Mouse (Mus musculus) megakaryocyte, embryonic 14.5 days (primary cell): ENCODE results near the gene Larp1. TPM values are rescaled to one million over a fixed set of nuclear protein-coding genes. Genes with fewer than 3 reads are reported as not detected.
"Not testable (repeated sequence)": the region's sequence is repeated elsewhere in the genome, so short reads cannot be mapped to it uniquely, and the experiment has no call there.

Experiments
- H3K27me3 ChIP-seq: replicated peaks from 2 replicates; pipeline ENCODE3; 2012; ENCODE audit warnings: inconsistent platforms
- H3K36me3 ChIP-seq: replicated peaks from 2 replicates; pipeline ENCODE3; 2012; ENCODE audit warnings: low read length, inconsistent platforms, mixed read lengths
- H3K4me1 ChIP-seq: 2 replicates; pipeline ENCODE4 v1.6.1; 2012; ENCODE audit warnings: inconsistent platforms
- H3K4me3 ChIP-seq: replicated peaks from 2 replicates; pipeline ENCODE3; 2012; ENCODE audit warnings: moderate library complexity, mild to moderate bottlenecking, inconsistent platforms
- H3K9me3 ChIP-seq: 2 replicates; pipeline ENCODE4 v1.6.1; 2012; ENCODE audit warnings: inconsistent platforms
- FLI1 ChIP-seq: IDR thresholded peaks from 2 replicates; pipeline ENCODE4 v1.6.1; 2012; ENCODE audit warnings: low read length, inconsistent platforms, mixed read lengths
- GATA1 ChIP-seq: IDR thresholded peaks from 3 replicates; pipeline ENCODE4 v1.6.1; 2012; ENCODE audit warnings: mixed read lengths, low read length, inconsistent platforms, borderline replicate concordance
- polyA plus RNA-seq: library from polyadenylated mRNA; stranded (reverse); fragments of >175 nt; gene quantifications from 2 replicates; pipeline ENCODE4 v1.2.3, GENCODE M21; 2012; ENCODE audit warnings: low replicate concordance; ENCODE audit not compliant: insufficient read depth

Larp1 gene
- polyA plus RNA-seq, 1 experiment, result 62.2 TPM

DNA sequence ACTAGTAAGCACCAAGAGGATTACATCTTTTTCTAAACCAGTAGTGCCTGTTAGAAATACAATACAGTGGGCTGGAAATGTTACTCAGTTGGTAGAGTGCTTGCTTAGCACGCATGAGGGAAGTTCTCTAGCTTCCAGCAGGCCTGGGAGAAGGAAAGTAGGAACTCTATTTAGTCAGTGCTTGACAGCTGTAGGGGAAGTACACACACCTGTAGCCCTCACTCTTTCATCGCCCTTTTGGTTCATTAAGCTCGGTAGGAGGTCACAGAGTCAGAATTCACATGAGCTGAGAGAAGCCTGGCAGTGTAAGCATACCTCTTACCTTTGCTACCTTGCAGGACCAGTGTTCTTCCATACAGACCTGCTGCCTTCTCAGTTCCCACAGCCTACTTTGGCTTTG, 17.5 kb downstream of the Larp1 start:
- TF ChIP-seq GATA1, result no peak
- TF ChIP-seq FLI1, result no peak
- H3K9me3 ChIP-seq, result no peaks in the 10 kb centered on the region
- H3K4me3 ChIP-seq, result no peak overlapping the region
- peaks cover 16% of the 10 kb centered on the region for H3K36me3 ChIP-seq
- no peaks in the 10 kb centered on the region for H3K27me3 ChIP-seq
- H3K4me1 ChIP-seq, result peaks cover 81% of the 10 kb centered on the region

DNA sequence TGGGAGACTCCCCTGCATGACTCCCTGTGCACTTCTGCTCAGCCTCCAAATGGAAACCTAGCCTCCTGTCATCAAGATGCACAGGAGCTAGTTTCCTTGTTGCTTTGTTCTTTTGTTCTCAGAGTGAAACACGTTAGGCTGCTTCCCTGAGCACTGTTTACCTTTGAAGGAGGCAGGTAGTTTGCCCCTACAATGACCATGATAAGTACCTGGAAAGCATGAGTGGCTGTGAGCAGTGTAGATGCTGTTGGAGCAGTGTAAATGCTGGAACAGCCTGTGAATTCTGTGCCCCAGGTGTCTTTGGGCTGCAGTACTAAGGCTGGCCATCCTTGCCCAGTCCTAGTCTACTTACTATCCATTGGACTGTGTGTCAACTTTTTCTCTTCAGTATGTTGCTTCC, 18.0 kb downstream of the Larp1 start:
- H3K4me1 ChIP-seq, result peaks cover 81% of the 10 kb centered on the region
- no peaks in the 10 kb centered on the region for H3K9me3 ChIP-seq
- TF ChIP-seq FLI1, result no peak
- no peak for TF ChIP-seq GATA1
- peaks cover 16% of the 10 kb centered on the region for H3K36me3 ChIP-seq
- no peak overlapping the region for H3K4me3 ChIP-seq
- H3K27me3 ChIP-seq, result no peaks in the 10 kb centered on the region

DNA sequence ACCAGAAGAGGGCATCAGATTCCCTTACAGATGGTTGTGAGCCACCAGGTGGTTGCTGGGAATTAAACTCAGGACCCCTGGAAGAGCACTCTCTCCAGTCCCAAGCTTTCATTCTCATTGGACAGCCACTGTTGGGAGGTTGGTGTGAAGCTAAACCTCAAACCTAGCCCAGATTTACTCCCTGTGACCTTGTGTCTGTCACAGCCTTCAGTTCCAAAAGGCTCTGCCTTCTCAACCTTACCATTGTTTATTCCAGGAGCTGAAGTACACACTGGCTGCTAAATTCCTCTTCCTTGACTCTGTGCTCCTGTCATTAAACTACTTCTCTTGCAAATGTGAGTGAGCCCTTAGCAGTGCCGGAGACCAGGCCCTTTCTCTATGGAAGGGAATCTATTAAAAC, 20.1 kb downstream of the Larp1 start:
- Histone ChIP-seq H3K36me3 (peaks cover 16% of the 10 kb centered on the region), H3K4me1 (peaks cover 93% of the 10 kb centered on the region), H3K27me3 (no peaks in the 10 kb centered on the region), H3K4me3 (no peak overlapping the region), H3K9me3 (no peaks in the 10 kb centered on the region)
- TF ChIP-seq GATA1 (no peak), FLI1 (no peak)

DNA sequence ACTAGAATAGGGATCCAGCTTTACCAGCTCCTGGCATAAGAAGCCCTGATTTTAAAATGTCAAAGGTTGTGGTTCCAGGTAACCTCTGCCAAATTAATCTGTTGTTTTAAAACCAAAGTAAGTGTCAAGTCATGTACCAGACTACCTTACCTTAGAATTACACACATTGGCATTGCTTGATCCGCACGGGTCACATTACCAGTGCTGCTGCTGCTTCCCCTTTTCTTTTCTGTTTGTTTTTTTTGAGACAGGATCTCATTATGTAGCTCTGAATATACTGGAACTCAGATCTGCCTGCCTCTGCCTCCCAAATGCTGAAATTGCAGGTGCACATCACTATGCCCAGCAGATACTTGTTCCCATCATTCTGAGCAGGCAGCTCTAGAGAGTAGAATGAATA, 21.0 kb downstream of the Larp1 start:
- TF ChIP-seq GATA1 (no peak), FLI1 (no peak)
- Histone ChIP-seq H3K4me3 (no peak overlapping the region), H3K27me3 (no peaks in the 10 kb centered on the region), H3K4me1 (peaks cover 93% of the 10 kb centered on the region), H3K36me3 (peaks cover 16% of the 10 kb centered on the region), H3K9me3 (no peaks in the 10 kb centered on the region)

DNA sequence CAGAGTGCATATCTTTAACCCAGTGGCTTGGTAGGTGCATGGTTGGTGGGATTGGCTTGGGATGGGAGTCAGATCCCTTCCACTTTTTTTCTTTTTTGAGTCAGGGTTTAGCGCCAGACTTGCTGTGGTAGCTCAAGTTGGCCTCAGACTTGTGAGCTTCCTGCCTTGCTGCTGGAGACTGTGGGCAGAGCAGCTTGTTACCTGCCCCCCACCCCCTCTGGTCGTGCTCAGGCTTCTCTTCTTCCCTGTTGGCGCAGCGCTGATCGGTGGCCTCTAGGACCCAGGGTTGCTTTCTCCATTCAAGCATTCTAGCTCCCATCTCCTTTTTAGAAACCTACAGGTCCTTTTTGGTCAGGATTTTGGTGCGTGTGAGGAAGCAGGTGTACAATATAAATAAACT, 22.3 kb downstream of the Larp1 start:
- Histone ChIP-seq H3K27me3 (no peaks in the 10 kb centered on the region), H3K4me3 (peak overlapping the region; percentile 62), H3K36me3 (peaks cover 16% of the 10 kb centered on the region), H3K9me3 (no peaks in the 10 kb centered on the region), H3K4me1 (peaks cover 92% of the 10 kb centered on the region)
- TF ChIP-seq GATA1 (no peak), FLI1 (no peak)

DNA sequence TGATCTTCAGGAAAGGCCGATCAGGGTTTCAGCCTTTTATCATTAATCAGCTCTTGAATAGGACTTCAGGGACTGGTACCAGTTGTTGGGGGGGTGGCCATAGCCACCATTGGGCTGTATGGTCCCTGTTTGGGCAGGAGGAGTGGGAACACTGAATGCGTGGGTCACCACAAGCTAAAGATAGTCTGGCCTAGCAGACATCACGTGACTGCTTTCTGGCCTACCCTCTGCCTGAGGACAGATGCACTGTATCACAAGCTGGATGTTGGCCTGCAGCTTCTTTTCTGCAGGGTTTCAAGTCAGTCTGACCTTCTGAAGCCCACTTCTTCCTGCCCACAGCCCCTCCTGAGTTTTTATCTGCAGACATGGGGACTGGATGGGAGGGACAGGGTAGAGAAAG, 24.8 kb downstream of the Larp1 start:
- Histone ChIP-seq H3K4me1 (peaks cover 87% of the 10 kb centered on the region), H3K27me3 (no peaks in the 10 kb centered on the region), H3K4me3 (peak overlapping the region; percentile 83), H3K36me3 (peaks cover 2% of the 10 kb centered on the region), H3K9me3 (no peaks in the 10 kb centered on the region)
- no peak for TF ChIP-seq FLI1
- TF ChIP-seq GATA1, result no peak

DNA sequence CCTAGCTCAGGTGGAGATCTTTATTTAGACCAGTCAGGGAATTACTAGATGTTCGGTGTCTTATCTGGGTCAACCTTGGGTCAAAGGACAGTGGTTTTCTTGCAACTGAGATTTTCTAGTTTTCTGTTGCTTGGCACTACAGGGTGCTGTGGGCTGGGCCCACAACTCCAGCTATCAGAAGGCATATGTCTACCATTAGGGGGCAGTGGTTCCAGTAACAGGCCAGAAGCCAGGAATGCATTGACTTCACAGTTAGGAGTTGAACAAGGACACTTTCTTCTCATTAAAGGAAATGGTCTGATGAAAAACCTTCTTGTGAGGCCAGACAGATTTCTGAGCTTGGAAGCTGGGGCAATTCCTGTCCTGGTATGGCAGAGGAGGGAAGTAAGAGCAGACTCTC, 30.2 kb downstream of the Larp1 start:
- peaks cover 41% of the 10 kb centered on the region for H3K36me3 ChIP-seq
- H3K4me3 ChIP-seq, result no peak overlapping the region
- TF ChIP-seq FLI1 (no peak), GATA1 (no peak)
- no peaks in the 10 kb centered on the region for H3K27me3 ChIP-seq
- H3K4me1 ChIP-seq, result peaks cover 86% of the 10 kb centered on the region
- no peaks in the 10 kb centered on the region for H3K9me3 ChIP-seq

DNA sequence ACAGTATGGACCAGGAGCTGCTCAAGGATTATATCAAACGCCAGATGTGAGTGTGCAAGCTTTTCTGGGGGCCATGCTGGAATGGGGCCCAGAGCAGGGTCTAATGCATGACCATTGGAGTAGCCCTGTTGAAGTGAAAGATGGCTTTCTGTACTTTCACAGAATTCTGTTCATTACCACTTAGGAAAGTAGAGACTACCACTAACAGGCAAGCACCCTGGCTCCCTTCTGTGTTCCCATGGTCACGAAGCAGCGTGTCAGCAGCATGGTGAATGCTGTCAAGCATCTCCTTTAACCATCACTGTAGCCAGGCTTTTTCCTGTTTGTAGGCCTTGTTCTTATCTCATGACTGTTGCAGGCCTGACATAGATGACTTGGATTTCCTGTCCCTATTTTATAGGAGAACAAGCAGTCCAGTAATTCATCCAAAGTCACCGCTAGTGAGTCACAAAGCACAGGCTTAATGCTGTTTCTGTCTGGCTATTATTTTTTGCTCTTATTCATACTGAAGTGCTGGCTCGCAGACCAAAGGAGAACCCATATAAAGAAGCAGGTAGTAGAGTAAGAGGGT, 34.1 kb downstream of the Larp1 start:
- H3K36me3 ChIP-seq, result peaks cover 74% of the 10 kb centered on the region
- no peaks in the 10 kb centered on the region for H3K27me3 ChIP-seq
- no peak overlapping the region for H3K4me3 ChIP-seq
- TF ChIP-seq FLI1, result no peak
- TF ChIP-seq GATA1, result no peak
- H3K4me1 ChIP-seq, result peaks cover 54% of the 10 kb centered on the region
- no peaks in the 10 kb centered on the region for H3K9me3 ChIP-seq

DNA sequence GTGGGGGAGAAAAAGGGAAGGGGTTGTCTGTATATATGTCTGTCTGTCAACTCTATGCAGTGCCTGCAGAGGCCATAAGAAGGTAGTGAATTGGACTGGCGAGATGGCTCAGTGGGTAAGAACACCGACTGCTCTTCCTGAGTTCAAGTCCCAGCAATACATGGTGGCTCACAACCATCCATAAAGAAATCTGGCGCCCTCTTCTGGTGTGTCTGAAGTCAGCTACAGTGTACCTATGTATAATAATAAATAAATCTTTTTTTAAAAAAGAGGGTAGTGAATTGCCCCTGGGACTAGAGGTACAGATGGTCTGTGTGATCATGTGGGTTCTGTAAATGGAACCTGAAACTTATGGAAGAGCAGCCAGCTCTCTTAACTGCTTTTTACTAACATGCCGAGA, 37.6 kb downstream of the Larp1 start:
- Histone ChIP-seq H3K4me1 (peaks cover 27% of the 10 kb centered on the region), H3K4me3 (no peak overlapping the region), H3K27me3 (no peaks in the 10 kb centered on the region), H3K36me3 (peaks cover 93% of the 10 kb centered on the region), H3K9me3 (no peaks in the 10 kb centered on the region)
- TF ChIP-seq FLI1 (no peak), GATA1 (no peak)

DNA sequence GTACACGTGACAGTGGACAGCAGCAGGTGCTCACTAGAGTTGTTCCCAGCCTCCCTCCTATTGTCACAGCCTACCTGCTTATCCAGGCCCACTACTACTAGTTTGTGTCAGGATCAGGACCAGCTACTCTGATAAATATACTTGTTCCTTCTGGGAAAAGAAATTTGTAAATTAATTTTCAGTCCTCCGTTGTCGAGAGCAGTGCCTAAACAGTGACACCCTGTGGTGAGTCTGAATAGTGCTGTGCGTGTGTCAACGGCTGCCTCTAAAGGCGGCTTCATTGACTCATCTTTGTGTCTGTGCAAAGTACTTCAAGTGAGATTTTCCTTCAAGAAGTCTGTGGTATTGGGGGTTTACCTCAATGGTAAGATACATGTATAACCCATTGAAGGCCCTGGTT, 48.6 kb downstream of the Larp1 start:
- no peaks in the 10 kb centered on the region for H3K9me3 ChIP-seq
- H3K27me3 ChIP-seq, result no peaks in the 10 kb centered on the region
- H3K36me3 ChIP-seq, result peaks cover 84% of the 10 kb centered on the region
- no peak overlapping the region for H3K4me3 ChIP-seq
- H3K4me1 ChIP-seq, result no peaks in the 10 kb centered on the region
- TF ChIP-seq FLI1 (no peak), GATA1 (no peak)

DNA sequence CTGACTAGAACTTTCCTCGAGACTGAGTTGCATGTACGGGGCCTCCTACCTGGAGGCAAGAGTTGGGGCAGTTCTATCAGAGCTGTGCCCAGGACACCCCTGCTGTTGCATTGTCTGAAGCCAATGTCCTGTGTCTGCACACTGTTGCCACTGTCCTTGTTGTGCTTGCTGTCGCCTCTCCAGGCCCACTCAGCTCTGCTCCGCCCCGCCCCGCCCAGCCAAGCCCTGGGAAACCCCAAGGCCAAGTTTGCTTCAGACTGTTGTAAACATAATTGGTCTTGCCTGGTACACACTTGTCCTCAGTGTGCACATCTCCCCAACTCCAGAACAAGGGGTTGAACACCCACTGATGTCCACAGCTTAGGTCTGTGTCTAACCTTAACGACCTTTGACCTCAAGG, 50.9 kb downstream of the Larp1 start:
- H3K9me3 ChIP-seq, H3K27me3 ChIP-seq, H3K4me1 ChIP-seq, H3K4me3 ChIP-seq: not testable (repeated sequence)
- peaks cover 82% of the 10 kb centered on the region for H3K36me3 ChIP-seq

DNA sequence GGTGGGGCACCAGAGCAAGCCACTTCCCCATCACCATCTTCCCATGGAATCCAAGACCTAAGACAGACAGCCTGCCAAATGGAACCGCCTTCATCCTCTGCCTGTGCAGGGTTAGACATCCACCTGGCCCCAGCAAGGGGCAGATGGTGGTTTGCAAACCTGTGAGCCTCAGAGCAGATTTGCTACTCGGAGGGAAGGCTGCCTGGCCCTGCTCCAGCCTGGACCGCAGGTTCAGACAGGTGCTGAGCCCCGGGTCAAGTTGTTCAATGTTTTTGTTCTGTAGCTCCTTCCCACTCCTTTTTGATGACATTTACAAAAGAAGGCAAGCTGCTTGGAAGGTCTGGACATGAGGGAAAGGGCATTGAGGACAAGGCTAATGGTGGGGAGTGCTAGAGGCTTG, 52.4 kb downstream of the Larp1 start:
- not testable (repeated sequence) for H3K4me1 ChIP-seq, H3K27me3 ChIP-seq, H3K9me3 ChIP-seq, H3K4me3 ChIP-seq
- H3K36me3 ChIP-seq, result peaks cover 74% of the 10 kb centered on the region
